Mouse (Mus musculus) kidney, embryonic 15.5 days (tissue): Measurements from ENCODE around the gene Ank2. TPM values are rescaled to one million over a fixed set of nuclear protein-coding genes. Genes with fewer than 3 reads are reported as not detected.

ENCODE experiments used
- ATAC-seq: fragments of 200-750 bp; cut with Nextera tagmentation; replicated peaks from 2 replicates; pipeline ENCODE4 v1.8.0; 2017; ENCODE audit warnings: moderate TSS enrichment; ENCODE audit not compliant: low FRiP score
- H3K27ac ChIP-seq: fragments of 300-500 bp; sonication (generic); 2 replicates; pipeline ENCODE4 v1.5.1; 2015; ENCODE audit warnings: mild to moderate bottlenecking, inconsistent platforms
- H3K27me3 ChIP-seq: fragments of 300-500 bp; sonication (generic); 2 replicates; pipeline ENCODE4 v1.6.1; 2015; ENCODE audit warnings: inconsistent platforms
- H3K36me3 ChIP-seq: fragments of 300-500 bp; sonication (generic); 2 replicates; pipeline ENCODE4 v1.6.1; 2015; ENCODE audit warnings: inconsistent platforms
- H3K4me1 ChIP-seq: fragments of 300-500 bp; sonication (generic); 2 replicates; pipeline ENCODE4 v1.6.1; 2015; ENCODE audit warnings: inconsistent platforms
- H3K4me2 ChIP-seq: fragments of 300-500 bp; sonication (generic); 2 replicates; pipeline ENCODE4 v1.6.1; 2015; ENCODE audit warnings: moderate library complexity, mild to moderate bottlenecking, inconsistent platforms
- H3K4me3 ChIP-seq: fragments of 300-500 bp; sonication (generic); replicated peaks from 2 replicates; pipeline ENCODE4 v1.5.1; 2015; ENCODE audit warnings: mild to moderate bottlenecking, inconsistent platforms
- H3K9ac ChIP-seq: fragments of 300-500 bp; sonication (generic); 2 replicates; pipeline ENCODE4 v1.6.1; 2015; ENCODE audit warnings: mild to moderate bottlenecking, inconsistent platforms
- H3K9me3 ChIP-seq: fragments of 300-500 bp; sonication (generic); replicated peaks from 2 replicates; pipeline ENCODE4 v1.6.1; 2016; ENCODE audit warnings: inconsistent platforms
- WGBS: fragments of 180-500 bp; shearing (Covaris S2); methylation state at CpG from one replicate; pipeline ENCODE4 v1.1.7; 2015; ENCODE audit warnings: mixed read lengths; 5-methylcytosine and 5-hydroxymethylcytosine counted together
- polyA plus RNA-seq: library from polyadenylated mRNA; unstranded; fragments of >200 nt; fragmentation: Nextera tagmentation; extraction: Ambion mirVana; gene quantifications from 2 replicates; pipeline ENCODE4 v1.2.1, GENCODE M21; 2015

Ank2 gene
- polyA plus RNA-seq, 1 experiment from 2014 or later, result 12.2 TPM

GRCm38 (mm10) chr3:127170246-127170645 is 328.9 kb downstream of the Ank2 start:
- H3K27ac ChIP-seq, result no peak overlapping the region
- H3K36me3 ChIP-seq, result no peaks in the 10 kb centered on the region
- no peak overlapping the region for H3K4me2 ChIP-seq
- H3K9me3 ChIP-seq, result no peaks in the 10 kb centered on the region
- no peak for ATAC-seq
- H3K4me3 ChIP-seq, result no peak overlapping the region
- peaks cover 3% of the 10 kb centered on the region for H3K27me3 ChIP-seq
- H3K4me1 ChIP-seq, result no peaks in the 10 kb centered on the region
- no peak overlapping the region for H3K9ac ChIP-seq
- 89% methylated on average over 12 of the region's 12 CpGs for WGBS

- no peak overlapping the region for H3K27ac ChIP-seq
- WGBS, result 76% methylated on average over 1 of the region's 1 CpGs
- ATAC-seq, result no peak
- H3K4me3 ChIP-seq, result no peak overlapping the region
- H3K4me2 ChIP-seq, result no peak overlapping the region
- peaks cover 10% of the 10 kb centered on the region for H3K27me3 ChIP-seq
- no peaks in the 10 kb centered on the region for H3K36me3 ChIP-seq
- H3K9me3 ChIP-seq, result no peaks in the 10 kb centered on the region
- H3K4me1 ChIP-seq, result no peaks in the 10 kb centered on the region
- H3K9ac ChIP-seq, result no peak overlapping the region
Observed at GRCm38 (mm10) chr3:127169114-127169513, 330.0 kb downstream of the Ank2 start.

DNA sequence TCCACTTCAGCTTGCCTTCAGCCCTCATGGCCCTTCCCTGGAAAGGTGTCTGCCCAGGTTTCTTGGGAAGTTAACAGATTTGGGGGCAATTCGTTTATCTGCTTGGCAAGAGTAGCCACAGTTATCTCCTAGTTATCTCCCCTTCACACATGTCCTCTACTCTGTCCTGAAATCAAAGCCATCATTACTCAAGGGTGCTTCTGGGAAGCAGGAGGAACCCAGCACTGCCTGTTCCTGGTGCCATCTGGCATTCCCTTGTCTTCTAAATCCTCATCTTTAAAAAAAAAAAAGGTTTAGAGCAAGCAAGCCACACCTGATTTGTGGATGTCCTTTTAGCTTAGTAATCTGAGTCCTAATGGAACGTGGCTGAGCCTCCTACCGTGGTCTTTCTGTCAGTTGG is 335.4 kb downstream of the Ank2 start:
- Histone ChIP-seq H3K27me3 (peaks cover 44% of the 10 kb centered on the region), H3K27ac (no peak overlapping the region), H3K4me1 (peaks cover 16% of the 10 kb centered on the region), H3K4me2 (no peak overlapping the region), H3K36me3 (no peaks in the 10 kb centered on the region), H3K9ac (no peak overlapping the region), H3K4me3 (no peak overlapping the region), H3K9me3 (no peaks in the 10 kb centered on the region)
- 37% methylated on average over 3 of the region's 3 CpGs for WGBS
- no peak for ATAC-seq

GRCm38 (mm10) chr3:127161998-127162712 is 337.0 kb downstream of the Ank2 start:
- WGBS, result under 1% methylated on average over 41 of the region's 41 CpGs
- H3K4me3 ChIP-seq, result peak overlapping the region; percentile 60
- peaks cover 16% of the 10 kb centered on the region for H3K4me1 ChIP-seq
- peaks cover 44% of the 10 kb centered on the region for H3K27me3 ChIP-seq
- no peak overlapping the region for H3K27ac ChIP-seq
- peak overlapping the region; percentile 31; the same call in 1 of the 2 replicates for H3K9ac ChIP-seq
- H3K9me3 ChIP-seq, result no peaks in the 10 kb centered on the region
- H3K4me2 ChIP-seq, result peak overlapping the region; percentile 98
- peak; percentile 91 for ATAC-seq
- no peaks in the 10 kb centered on the region for H3K36me3 ChIP-seq

DNA sequence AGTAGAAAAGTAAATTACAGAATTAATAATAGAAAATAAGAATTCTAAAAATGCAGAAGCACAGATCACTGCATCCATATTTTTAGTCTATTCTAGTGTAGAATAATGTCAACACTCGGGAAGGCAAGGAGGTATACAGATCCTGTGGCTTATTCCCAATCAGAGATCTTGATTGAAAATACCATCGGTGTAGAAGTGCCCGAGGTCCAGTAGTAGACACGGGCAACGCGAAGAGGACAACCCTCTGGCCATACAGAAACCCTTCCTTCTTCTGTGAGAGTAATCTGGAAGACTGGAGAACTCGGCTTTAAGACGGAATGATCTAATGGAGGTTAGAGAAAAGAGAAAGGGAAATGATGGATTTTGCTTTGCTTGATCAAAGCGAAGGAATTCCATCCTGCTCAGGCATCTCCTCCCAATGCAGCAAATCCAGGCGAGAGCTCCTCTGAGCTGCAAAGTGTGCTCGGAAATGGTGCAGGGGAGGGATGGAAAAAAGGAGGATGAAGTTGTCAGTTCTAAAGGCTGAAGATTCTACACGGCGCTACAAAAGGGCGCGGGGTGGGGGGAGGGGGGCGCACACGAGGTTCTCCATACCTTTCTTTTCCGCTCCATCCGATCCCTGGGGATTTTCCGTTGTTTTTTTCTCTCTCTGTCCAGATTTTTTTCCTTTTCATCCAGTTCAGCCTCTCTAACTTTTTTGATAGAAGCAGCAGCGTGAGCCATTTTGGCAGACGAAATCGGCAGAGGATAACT is 337.9 kb downstream of the Ank2 start:
- WGBS, result 5% methylated on average over 23 of the region's 23 CpGs
- H3K9me3 ChIP-seq, result no peaks in the 10 kb centered on the region
- H3K27ac ChIP-seq, result no peak overlapping the region
- 0 out of 2 replicates have a peak overlapping the region, but pooled peaks have one; percentile 31 for H3K9ac ChIP-seq
- ATAC-seq, result no peak
- peak overlapping the region; percentile 60 for H3K4me3 ChIP-seq
- H3K36me3 ChIP-seq, result no peaks in the 10 kb centered on the region
- peaks cover 16% of the 10 kb centered on the region for H3K4me1 ChIP-seq
- peaks cover 44% of the 10 kb centered on the region for H3K27me3 ChIP-seq
- peak overlapping the region; percentile 98 for H3K4me2 ChIP-seq

DNA sequence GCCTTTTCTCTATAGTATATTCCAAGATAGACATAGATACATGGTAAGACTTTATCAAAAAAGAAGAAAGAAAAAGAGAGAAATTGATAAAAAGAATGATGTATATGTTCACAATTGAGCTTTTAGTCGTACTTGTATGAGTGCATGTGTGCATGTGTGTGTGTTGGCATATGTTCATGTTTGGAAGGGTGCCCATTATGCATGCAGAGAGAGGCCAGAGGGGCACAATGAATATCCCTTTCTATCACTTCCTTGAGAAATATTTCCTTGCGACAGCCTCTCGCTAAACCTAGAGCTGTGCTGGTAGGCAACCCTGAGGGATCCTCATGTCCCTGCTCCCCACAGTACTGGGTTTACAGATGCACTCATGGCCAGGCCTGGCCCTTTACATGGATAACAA is 341.4 kb downstream of the Ank2 start:
- H3K9me3 ChIP-seq, result no peaks in the 10 kb centered on the region
- ATAC-seq, result no peak
- H3K27me3 ChIP-seq, result peaks cover 22% of the 10 kb centered on the region
- H3K4me1 ChIP-seq, result peaks cover 19% of the 10 kb centered on the region
- H3K9ac ChIP-seq, result no peak overlapping the region
- H3K4me2 ChIP-seq, result no peak overlapping the region
- no peaks in the 10 kb centered on the region for H3K36me3 ChIP-seq
- H3K27ac ChIP-seq, result no peak overlapping the region
- 84% methylated on average over 3 of the region's 3 CpGs for WGBS
- no peak overlapping the region for H3K4me3 ChIP-seq

DNA sequence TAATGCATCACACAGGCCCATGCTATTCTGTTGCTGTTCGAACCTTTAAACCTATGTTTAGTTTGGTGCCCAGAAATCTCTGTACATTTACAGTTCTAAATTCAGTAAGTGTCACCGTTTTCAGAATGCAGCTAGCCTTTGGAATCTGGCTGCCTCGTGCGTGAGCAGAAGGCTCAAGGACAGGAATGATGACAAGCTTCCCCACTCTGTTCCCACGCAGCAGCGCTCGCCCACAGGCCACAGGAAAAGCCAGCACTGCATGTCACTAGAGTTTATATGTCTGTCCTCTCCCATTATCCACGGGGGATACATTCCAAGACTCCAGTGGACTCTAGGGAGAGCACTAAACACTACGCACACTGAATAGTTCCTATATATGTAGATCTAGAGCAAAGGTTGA is 343.1 kb downstream of the Ank2 start:
- no peaks in the 10 kb centered on the region for H3K36me3 ChIP-seq
- WGBS, result 84% methylated on average over 9 of the region's 9 CpGs

DNA sequence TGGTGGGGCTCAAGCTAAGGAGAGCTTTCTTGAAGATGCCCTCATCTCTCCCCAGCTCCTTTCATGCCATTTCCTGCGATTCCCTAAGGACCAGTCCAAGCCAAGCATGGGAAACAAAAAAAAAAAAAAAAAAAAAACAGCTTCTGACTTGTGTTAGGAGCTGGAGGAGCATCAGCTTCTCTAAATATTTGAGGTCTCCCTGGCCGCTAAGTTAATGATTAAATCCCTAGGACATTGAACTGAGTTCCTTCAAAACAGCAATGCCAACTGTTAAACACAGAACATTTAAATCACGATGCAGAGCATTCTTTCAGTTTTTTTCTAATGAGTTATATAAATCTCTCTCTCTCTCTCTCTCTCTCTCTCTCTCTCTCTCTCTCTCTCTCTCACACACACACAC is 345.3 kb downstream of the Ank2 start:
- Histone ChIP-seq H3K9me3 (no peaks in the 10 kb centered on the region), H3K4me3 (no peak overlapping the region), H3K36me3 (no peaks in the 10 kb centered on the region), H3K27ac (no peak overlapping the region), H3K4me2 (no peak overlapping the region), H3K27me3 (no peaks in the 10 kb centered on the region), H3K4me1 (0 out of 2 replicates have a peak, but pooled peaks cover 3% of the 10 kb centered on the region), H3K9ac (no peak overlapping the region)
- ATAC-seq, result no peak
- WGBS, result 64% methylated on average over 3 of the region's 3 CpGs

More for the DNA sequence above, 343.1 kb downstream of the Ank2 start:
- Histone ChIP-seq H3K27me3 (peaks cover 6% of the 10 kb centered on the region; the same call in 1 of the 2 replicates), H3K4me1 (0 out of 2 replicates have a peak, but pooled peaks cover 3% of the 10 kb centered on the region), H3K27ac (no peak overlapping the region), H3K4me2 (no peak overlapping the region), H3K9ac (no peak overlapping the region), H3K4me3 (no peak overlapping the region), H3K9me3 (no peaks in the 10 kb centered on the region)
- ATAC-seq, result no peak

DNA sequence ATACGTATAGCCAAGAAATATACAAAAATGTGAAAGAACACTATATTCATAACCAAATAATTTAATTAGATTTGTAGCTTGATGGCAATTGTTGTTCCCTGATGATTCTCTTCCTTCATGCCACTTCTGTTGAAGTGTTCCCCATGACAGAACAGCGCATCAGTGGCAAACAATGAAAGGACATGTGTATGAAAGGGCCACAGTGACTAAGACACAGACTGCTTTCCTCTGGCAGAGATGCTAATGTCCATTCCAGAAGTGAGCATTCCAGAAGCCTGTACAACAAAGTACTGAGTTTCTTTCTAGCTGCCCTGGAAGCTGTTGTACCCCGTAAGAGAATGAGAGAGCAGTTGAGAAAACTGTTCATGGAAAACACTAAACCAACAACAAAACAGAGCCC is 345.7 kb downstream of the Ank2 start:
- Histone ChIP-seq H3K27ac (no peak overlapping the region), H3K9me3 (no peaks in the 10 kb centered on the region), H3K9ac (no peak overlapping the region), H3K27me3 (no peaks in the 10 kb centered on the region), H3K4me3 (no peak overlapping the region), H3K4me1 (0 out of 2 replicates have a peak, but pooled peaks cover 3% of the 10 kb centered on the region), H3K36me3 (no peaks in the 10 kb centered on the region), H3K4me2 (no peak overlapping the region)
- no peak for ATAC-seq
- 89% methylated on average over 3 of the region's 3 CpGs for WGBS

GRCm38 (mm10) chr3:127148648-127149047 is 350.5 kb downstream of the Ank2 start:
- Histone ChIP-seq H3K4me2 (no peak overlapping the region), H3K4me3 (no peak overlapping the region), H3K27ac (no peak overlapping the region), H3K36me3 (no peaks in the 10 kb centered on the region), H3K9ac (no peak overlapping the region), H3K4me1 (0 out of 2 replicates have a peak, but pooled peaks cover 2% of the 10 kb centered on the region), H3K27me3 (no peaks in the 10 kb centered on the region), H3K9me3 (no peaks in the 10 kb centered on the region)
- ATAC-seq, result no peak
- WGBS, result 91% methylated on average over 3 of the region's 3 CpGs

DNA sequence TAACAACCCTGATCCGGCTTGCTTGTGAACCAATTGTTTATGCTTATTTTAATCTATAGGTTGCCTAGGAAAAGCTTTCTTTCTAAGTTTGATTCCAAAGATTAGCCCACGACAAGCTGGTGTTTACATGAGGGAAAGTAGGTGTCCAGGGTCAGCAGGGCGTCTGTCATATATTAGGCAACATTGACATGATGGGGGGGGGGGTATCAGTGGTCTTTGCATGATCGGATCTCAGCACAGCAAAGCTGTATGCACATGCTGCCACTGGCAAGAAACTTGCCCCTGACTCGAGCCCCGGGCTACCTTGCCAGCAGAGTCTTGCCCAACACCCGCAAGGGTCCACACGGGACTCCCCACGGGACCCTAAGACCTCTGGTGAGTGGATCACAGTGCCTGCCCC is 358.6 kb downstream of the Ank2 start:
- Histone ChIP-seq H3K9me3 (no peaks in the 10 kb centered on the region), H3K4me1 (no peaks in the 10 kb centered on the region), H3K36me3 (no peaks in the 10 kb centered on the region), H3K4me2 (no peak overlapping the region), H3K9ac (no peak overlapping the region), H3K27me3 (no peaks in the 10 kb centered on the region), H3K4me3 (no peak overlapping the region), H3K27ac (no peak overlapping the region)
- no peak for ATAC-seq
- 77% methylated on average over 9 of the region's 9 CpGs for WGBS

DNA sequence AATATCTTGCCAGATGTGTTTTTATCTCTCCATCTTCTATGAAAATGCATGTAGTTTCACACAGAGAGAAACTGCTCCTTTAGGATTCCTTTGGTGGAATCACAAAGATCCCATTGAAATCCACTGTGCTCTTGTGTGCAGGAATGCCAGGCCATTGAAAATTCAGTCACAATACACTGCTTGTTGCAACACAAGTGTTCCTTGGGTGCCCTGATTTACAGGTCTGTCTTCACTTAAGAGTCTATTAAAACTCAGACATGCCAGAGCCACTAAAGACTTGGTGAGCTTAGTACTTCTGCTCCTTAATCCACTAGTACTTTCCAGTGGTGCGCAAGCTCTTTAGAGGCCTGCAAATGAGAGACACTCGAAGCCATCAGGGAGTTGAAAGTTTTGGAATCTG is 359.5 kb downstream of the Ank2 start:
- H3K4me2 ChIP-seq, result no peak overlapping the region
- no peaks in the 10 kb centered on the region for H3K27me3 ChIP-seq
- no peaks in the 10 kb centered on the region for H3K36me3 ChIP-seq
- no peaks in the 10 kb centered on the region for H3K9me3 ChIP-seq
- H3K4me1 ChIP-seq, result no peaks in the 10 kb centered on the region
- H3K27ac ChIP-seq, result no peak overlapping the region
- no peak overlapping the region for H3K4me3 ChIP-seq
- ATAC-seq, result no peak
- no peak overlapping the region for H3K9ac ChIP-seq
- WGBS, result 63% methylated on average over 2 of the region's 2 CpGs
